Mouse (Mus musculus): ENCODE results near the gene Gm21541.
"Not testable (repeated sequence)": the region's sequence is repeated elsewhere in the genome, so short reads cannot be mapped to it uniquely, and the experiment has no call there.

Gm21541 gene

DNA sequence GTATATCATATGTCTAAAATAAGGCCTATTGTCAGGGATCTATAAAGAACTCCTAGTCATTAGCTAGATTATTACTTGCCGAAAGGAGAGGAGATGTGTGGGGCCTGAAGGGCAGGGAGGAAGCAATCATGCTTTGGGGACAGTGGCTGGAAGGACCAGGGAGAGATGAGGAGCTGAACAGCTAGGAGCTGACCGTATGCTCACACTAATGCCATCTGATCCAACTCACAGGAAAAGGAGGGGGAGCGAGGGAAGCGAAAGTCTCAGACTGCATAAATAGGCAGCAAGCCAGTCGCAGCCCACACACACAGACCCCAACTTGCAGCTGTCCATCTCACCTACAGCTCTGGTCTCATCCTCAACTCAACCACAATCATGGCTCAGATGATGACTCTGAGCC, at the start of gene Gm21541:
Gene Gm21541 (plus strand): TSS at position 301 of the 400 bp plus-strand sequence.
- DNase-seq (ENCODE audit: low read depth, low spot score), result not testable (repeated sequence)

- DNase-seq (ENCODE audit: low read depth, low spot score), result not testable (repeated sequence)
Observed at GRCm38 (mm10) chr4:41941272-41941671, 37.9 kb downstream of the Gm21541 start, which contains the start of gene Gm20878. TSS of gene Gm20878 (plus strand) at chr4:41941572.

All from retina, adult 2 months (tissue).